Mouse (Mus musculus) hindbrain, embryonic 14.5 days (tissue): ENCODE results near the gene Rabep1. TPM values are rescaled to one million over a fixed set of nuclear protein-coding genes. Genes with fewer than 3 reads are reported as not detected.
"Not testable (repeated sequence)": the region's sequence is repeated elsewhere in the genome, so short reads cannot be mapped to it uniquely, and the experiment has no call there.

Experiments
- ATAC-seq: fragments of 200-750 bp; cut with Nextera tagmentation; 2 replicates; pipeline ENCODE4 v1.8.0; 2017; ENCODE audit warnings: moderate number of reproducible peaks, mild to moderate bottlenecking, moderate TSS enrichment, moderate library complexity; ENCODE audit not compliant: low FRiP score
- DNase-seq: peaks from one replicate; pipeline ENCODE4 v3.0.0-alpha.2; 2015; ENCODE audit warnings: low spot score
- H3K27ac ChIP-seq: fragments of 300-500 bp; sonication (generic); 2 replicates; pipeline ENCODE4 v1.5.1; 2014; ENCODE audit warnings: mild to moderate bottlenecking, moderate library complexity
- H3K27me3 ChIP-seq: fragments of 300-500 bp; sonication (generic); 2 replicates; pipeline ENCODE4 v1.6.1; 2014; ENCODE audit warnings: mild to moderate bottlenecking, low read length, mixed read lengths; ENCODE audit not compliant: control insufficient read depth, insufficient read depth
- H3K36me3 ChIP-seq: fragments of 300-500 bp; sonication (generic); replicated peaks from 2 replicates; pipeline ENCODE4 v1.6.1; 2014; ENCODE audit not compliant: control insufficient read depth, insufficient read depth
- H3K4me1 ChIP-seq: fragments of 300-500 bp; sonication (generic); replicated peaks from 2 replicates; pipeline ENCODE4 v1.6.1; 2014; ENCODE audit warnings: antibody characterized with exemption, low read length, mixed read lengths; ENCODE audit not compliant: control insufficient read depth, insufficient read depth
- H3K4me2 ChIP-seq: fragments of 300-500 bp; sonication (generic); replicated peaks from 2 replicates; pipeline ENCODE4 v1.6.1; 2014; ENCODE audit warnings: mild to moderate bottlenecking, moderate library complexity
- H3K4me3 ChIP-seq: fragments of 300-500 bp; sonication (generic); replicated peaks from 2 replicates; pipeline ENCODE4 v1.5.1; 2014; ENCODE audit warnings: mild to moderate bottlenecking, low read length
- H3K9ac ChIP-seq: fragments of 300-500 bp; sonication (generic); 2 replicates; pipeline ENCODE4 v1.6.1; 2014
- H3K9me3 ChIP-seq: fragments of 300-500 bp; sonication (generic); 2 replicates; pipeline ENCODE4 v1.6.1; 2016; ENCODE audit warnings: low read length; ENCODE audit not compliant: control insufficient read depth
- WGBS: fragments of 180-500 bp; shearing (Covaris S2); extraction: QIAGEN DNeasy Blood & Tissue Kit; methylation state at CpG from one replicate; pipeline ENCODE4 v1.1.7; 2014; 5-methylcytosine and 5-hydroxymethylcytosine counted together
- polyA plus RNA-seq: library from polyadenylated mRNA; unstranded; fragments of >200 nt; fragmentation: Nextera tagmentation; extraction: Ambion mirVana; gene quantifications from 2 replicates; pipeline ENCODE4 v1.2.1, GENCODE M21; 2014

Gene Rabep1
- polyA plus RNA-seq, 1 experiment from 2014 or later: 77.5 TPM

GRCm38 (mm10) chr11:70871110-70871509 lies 26.5 kb downstream of the Rabep1 start:
- no peaks in the 10 kb centered on the region for H3K9me3 ChIP-seq
- no peaks in the 10 kb centered on the region for H3K27me3 ChIP-seq
- H3K27ac ChIP-seq: no peak overlapping the region
- ATAC-seq (no peak), DNase-seq (no peak)
- no peaks in the 10 kb centered on the region for H3K36me3 ChIP-seq
- WGBS: 90% methylated on average over 1 of the region's 1 CpGs
- H3K4me3 ChIP-seq: no peak overlapping the region
- H3K4me2 ChIP-seq: no peak overlapping the region
- no peak overlapping the region for H3K9ac ChIP-seq
- peaks cover 10% of the 10 kb centered on the region; the same call in 1 of the 2 replicates for H3K4me1 ChIP-seq

- H3K27ac ChIP-seq: no peak overlapping the region
- no peak overlapping the region for H3K4me3 ChIP-seq
- H3K4me2 ChIP-seq: no peak overlapping the region
- no peaks in the 10 kb centered on the region for H3K36me3 ChIP-seq
- no peak for DNase-seq
- 91% methylated on average over 3 of the region's 3 CpGs for WGBS
- ATAC-seq: no peak
- H3K27me3 ChIP-seq: no peaks in the 10 kb centered on the region
- H3K9me3 ChIP-seq: no peaks in the 10 kb centered on the region
- H3K9ac ChIP-seq: no peak overlapping the region
- H3K4me1 ChIP-seq: peaks cover 10% of the 10 kb centered on the region; the same call in 1 of the 2 replicates
Observed at GRCm38 (mm10) chr11:70871766-70872330, 27.3 kb downstream of the Rabep1 start.

GRCm38 (mm10) chr11:70873846-70874613 lies 29.5 kb downstream of the Rabep1 start:
- Histone ChIP-seq H3K9ac (no peak overlapping the region), H3K4me2 (no peak overlapping the region), H3K4me1 (peaks cover 10% of the 10 kb centered on the region; the same call in 1 of the 2 replicates), H3K27me3 (no peaks in the 10 kb centered on the region), H3K27ac (no peak overlapping the region), H3K9me3 (no peaks in the 10 kb centered on the region), H3K4me3 (no peak overlapping the region), H3K36me3 (peaks cover 8% of the 10 kb centered on the region; the same call in 1 of the 2 replicates)
- DNase-seq (no peak), ATAC-seq (no peak)
- 62% methylated on average over 1 of the region's 1 CpGs for WGBS

GRCm38 (mm10) chr11:70877670-70878069 lies 33.1 kb downstream of the Rabep1 start:
- Histone ChIP-seq H3K4me2 (no peak overlapping the region), H3K4me3 (no peak overlapping the region), H3K4me1 (peaks cover 4% of the 10 kb centered on the region; the same call in 1 of the 2 replicates), H3K27me3 (no peaks in the 10 kb centered on the region), H3K27ac (no peak overlapping the region), H3K9ac (no peak overlapping the region), H3K36me3 (peaks cover 16% of the 10 kb centered on the region; the same call in 1 of the 2 replicates), H3K9me3 (no peaks in the 10 kb centered on the region)
- no peak for ATAC-seq
- DNase-seq: no peak
- 95% methylated on average over 7 of the region's 7 CpGs for WGBS

- Histone ChIP-seq H3K4me1 (no peaks in the 10 kb centered on the region), H3K9me3 (no peaks in the 10 kb centered on the region), H3K4me2 (no peak overlapping the region), H3K4me3 (no peak overlapping the region), H3K9ac (no peak overlapping the region), H3K27me3 (no peaks in the 10 kb centered on the region), H3K27ac (no peak overlapping the region), H3K36me3 (peaks cover 40% of the 10 kb centered on the region)
- 97% methylated on average over 3 of the region's 3 CpGs for WGBS
- ATAC-seq (no peak), DNase-seq (no peak)
Observed at GRCm38 (mm10) chr11:70882905-70883430, 38.4 kb downstream of the Rabep1 start.

GRCm38 (mm10) chr11:70890643-70891042 lies 46.1 kb downstream of the Rabep1 start:
- Histone ChIP-seq H3K4me3 (no peak overlapping the region), H3K4me1 (no peaks in the 10 kb centered on the region), H3K27ac (no peak overlapping the region), H3K27me3 (no peaks in the 10 kb centered on the region), H3K4me2 (no peak overlapping the region), H3K36me3 (peaks cover 60% of the 10 kb centered on the region), H3K9me3 (no peaks in the 10 kb centered on the region), H3K9ac (no peak overlapping the region)
- 98% methylated on average over 2 of the region's 2 CpGs for WGBS
- ATAC-seq (no peak), DNase-seq (no peak)

- H3K4me3 ChIP-seq: no peak overlapping the region
- no peak for ATAC-seq
Observed at GRCm38 (mm10) chr11:70891616-70892015, 47.0 kb downstream of the Rabep1 start.

GRCm38 (mm10) chr11:70897680-70898079 lies 53.1 kb downstream of the Rabep1 start:
- ATAC-seq (no peak), DNase-seq (no peak)
- Histone ChIP-seq H3K36me3 (peaks cover 44% of the 10 kb centered on the region), H3K4me1 (no peaks in the 10 kb centered on the region), H3K9me3 (no peaks in the 10 kb centered on the region), H3K27ac (no peak overlapping the region), H3K27me3 (no peaks in the 10 kb centered on the region), H3K4me2 (no peak overlapping the region), H3K4me3 (no peak overlapping the region), H3K9ac (no peak overlapping the region)
- WGBS: 91% methylated on average over 3 of the region's 3 CpGs

More at GRCm38 (mm10) chr11:70891616-70892015, 47.0 kb downstream of the Rabep1 start:
- H3K4me1 ChIP-seq: no peaks in the 10 kb centered on the region
- no peaks in the 10 kb centered on the region for H3K9me3 ChIP-seq
- H3K27me3 ChIP-seq: no peaks in the 10 kb centered on the region
- H3K4me2 ChIP-seq: no peak overlapping the region
- no peak overlapping the region for H3K9ac ChIP-seq
- H3K27ac ChIP-seq: no peak overlapping the region
- peaks cover 55% of the 10 kb centered on the region for H3K36me3 ChIP-seq
- DNase-seq: no peak

- peaks cover 49% of the 10 kb centered on the region for H3K36me3 ChIP-seq
- H3K27ac ChIP-seq, H3K9me3 ChIP-seq, H3K27me3 ChIP-seq, H3K4me3 ChIP-seq, DNase-seq, H3K9ac ChIP-seq, ATAC-seq, H3K4me2 ChIP-seq, H3K4me1 ChIP-seq: not testable (repeated sequence)
- WGBS: 98% methylated on average over 5 of the region's 5 CpGs
Observed at GRCm38 (mm10) chr11:70898182-70898581, 53.6 kb downstream of the Rabep1 start.
